Mouse (Mus musculus) spleen, adult 18-20 months (tissue): ENCODE data around the gene Rnft2.

ENCODE experiments used
- DNase-seq, 2 experiments: peaks; one replicate each; pipeline ENCODE4 v3.0.0; 2022; ENCODE audit warnings: mixed read lengths in 2 of 2

The Rnft2 gene

GRCm38 (mm10) chr5:118247378-118247777 lies 2.5 kb upstream of the Rnft2 start:
- no peak for DNase-seq

- no peak for DNase-seq
These were observed 841 bp upstream of the Rnft2 start for GRCm38 (mm10) chr5:118245606-118246308.

- no peak for DNase-seq
These were observed 5.2 kb downstream of the Rnft2 start for GRCm38 (mm10) chr5:118239671-118240070.

GRCm38 (mm10) chr5:118236891-118237290 lies 8.0 kb downstream of the Rnft2 start:
- no peak for DNase-seq

GRCm38 (mm10) chr5:118230071-118230611 lies 14.8 kb downstream of the Rnft2 start:
- no peak for DNase-seq

- DNase-seq = no peak
These were observed 21.7 kb downstream of the Rnft2 start for GRCm38 (mm10) chr5:118223142-118223757.

- no peak for DNase-seq
These were observed 27.5 kb downstream of the Rnft2 start for GRCm38 (mm10) chr5:118217410-118217809.

- DNase-seq = peak in 1 of 2 experiments; percentile 2
These were observed 30.3 kb downstream of the Rnft2 start for GRCm38 (mm10) chr5:118214418-118215154.

GRCm38 (mm10) chr5:118214012-118214411 lies 30.9 kb downstream of the Rnft2 start:
- no peak for DNase-seq

GRCm38 (mm10) chr5:118205852-118206251 lies 39.1 kb downstream of the Rnft2 start:
- DNase-seq = no peak

- DNase-seq = no peak
These were observed 40.1 kb downstream of the Rnft2 start for GRCm38 (mm10) chr5:118204675-118205440.

GRCm38 (mm10) chr5:118199670-118200069 lies 45.2 kb downstream of the Rnft2 start:
- no peak for DNase-seq

- no peak for DNase-seq
These were observed 47.5 kb downstream of the Rnft2 start for GRCm38 (mm10) chr5:118197421-118197820.

- no peak for DNase-seq
These were observed 52.7 kb downstream of the Rnft2 start for GRCm38 (mm10) chr5:118192221-118192620.

- DNase-seq = no peak
These were observed 54.4 kb downstream of the Rnft2 start for GRCm38 (mm10) chr5:118190491-118190890.

- DNase-seq = no peak
These were observed 56.6 kb downstream of the Rnft2 start for GRCm38 (mm10) chr5:118188356-118188755.

- no peak for DNase-seq
These were observed 57.8 kb downstream of the Rnft2 start for GRCm38 (mm10) chr5:118186903-118187633.

GRCm38 (mm10) chr5:118177640-118178039 lies 67.3 kb downstream of the Rnft2 start:
- no peak for DNase-seq

GRCm38 (mm10) chr5:118175137-118175536 lies 69.8 kb downstream of the Rnft2 start:
- DNase-seq = no peak

GRCm38 (mm10) chr5:118174310-118175009 lies 70.5 kb downstream of the Rnft2 start:
- no peak for DNase-seq

GRCm38 (mm10) chr5:118172078-118172723 lies 72.7 kb downstream of the Rnft2 start:
- DNase-seq = no peak
